ENCODE assay signal across 14 mouse cellular contexts in the genomic region with DNA sequence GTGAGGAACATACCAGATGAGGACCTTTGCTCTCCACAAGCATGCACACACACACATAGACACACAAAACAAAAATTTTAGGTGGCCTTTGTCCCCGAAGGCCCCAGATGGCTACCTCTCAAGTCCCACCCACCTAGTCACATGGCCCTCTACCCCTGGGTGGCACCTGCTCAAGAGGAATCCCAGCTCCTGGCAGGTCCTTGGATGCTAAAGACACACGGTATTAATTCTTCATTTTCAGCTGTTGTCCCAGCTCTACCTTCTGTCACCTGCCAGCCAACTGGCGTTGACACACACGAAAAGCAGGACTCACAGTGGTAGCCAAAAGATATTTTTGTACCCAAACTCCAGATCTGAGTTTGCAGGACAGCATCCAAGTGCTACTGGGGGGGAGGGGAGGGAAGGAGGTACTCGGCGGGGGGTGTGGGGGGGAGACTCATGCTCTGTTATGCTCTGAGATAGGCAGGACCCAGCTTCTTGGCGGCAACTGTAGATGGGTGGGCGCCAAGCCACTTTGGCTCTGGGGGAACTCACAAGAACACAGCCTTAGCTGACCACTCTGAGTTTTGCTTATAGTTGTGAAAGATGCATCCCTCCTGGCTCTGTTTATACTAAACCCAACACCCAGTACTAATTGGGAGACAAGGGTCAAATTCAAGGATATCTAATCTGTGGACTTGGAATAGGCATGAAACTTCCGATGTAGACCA. TPM values are rescaled to one million over a fixed set of nuclear protein-coding genes. Genes with fewer than 3 reads are reported as not detected.
DNase-seq lines count a peak whose midpoint lies in the region; ATAC-seq and TF ChIP-seq lines count a peak whose summit lies in the region.
"Had no signal": no experiment of that assay in that cellular context is flagged by ENCODE, and none has a peak within 500 bp of the region (broad histone marks: within the 10 kb centered on the region; RNA-seq: fewer than 3 reads in every experiment).

No protein-coding gene starts in this region.

- no peaks in the 10 kb centered on the region; the same call in 1 of the 2 replicates for H3K36me3 ChIP-seq in heart, adult 2 months (ENCODE audit: control insufficient read depth, insufficient read depth, low read length)
- no peaks in the 10 kb centered on the region for H3K36me3 ChIP-seq in lung, embryonic 16.5 days (ENCODE audit: control insufficient read depth, insufficient read depth, low read length)
- H3K36me3 ChIP-seq in myocyte (ENCODE audit: control insufficient read depth, insufficient read depth), result no peaks in the 10 kb centered on the region
- no peaks in the 10 kb centered on the region for H3K36me3 ChIP-seq in hindbrain, embryonic 14.5 days (replicated peaks; ENCODE audit: control insufficient read depth, insufficient read depth)

- TF ChIP-seq EP300 in heart, adult 2 months (IDR thresholded peaks at IDR 0.05; ENCODE audit: insufficient read depth, low read depth, low read length), result peak; percentile 82

- H3K9ac ChIP-seq in heart, adult 2 months (ENCODE audit: low read depth, low read length), result peak overlapping the region; percentile 19; the same call in 1 of the 2 replicates
- H3K9ac ChIP-seq in lung, embryonic 16.5 days (ENCODE audit: low read length), result no peak overlapping the region
- no peak overlapping the region for H3K9ac ChIP-seq in hindbrain, embryonic 14.5 days

- WGBS in heart, adult 2 months, result 51% methylated on average over 9 of the region's 9 CpGs
- 47% methylated on average over 9 of the region's 9 CpGs for WGBS in lung, embryonic 16.5 days
- 86% methylated on average over 9 of the region's 9 CpGs for WGBS in hindbrain, embryonic 14.5 days

- no peak overlapping the region for H3K4me2 ChIP-seq in lung, embryonic 16.5 days (ENCODE audit: low read depth, low read length)
- H3K4me2 ChIP-seq in myocyte (ENCODE audit: low read depth), result no peak overlapping the region
- no peak overlapping the region for H3K4me2 ChIP-seq in hindbrain, embryonic 14.5 days (replicated peaks)

- H3K27ac ChIP-seq in heart, adult 2 months, result peak overlapping the region; percentile 68
- no peak overlapping the region for H3K27ac ChIP-seq in lung, embryonic 16.5 days (ENCODE audit: low read length)
- H3K27ac ChIP-seq in gastrocnemius, adult 2 months, result peak overlapping the region; percentile 93
- no peak overlapping the region for H3K27ac ChIP-seq in hindbrain, embryonic 14.5 days

- TF ChIP-seq POLR2A in heart, adult 2 months (IDR thresholded peaks at IDR 0.05; ENCODE audit: insufficient read depth, low read depth, low read length), result no peak
- TF ChIP-seq POLR2A in myocyte (IDR thresholded peaks at IDR 0.05; ENCODE audit: insufficient read length, low read depth), result no peak

- no peaks in the 10 kb centered on the region for H3K79me2 ChIP-seq in heart, adult 2 months (replicated peaks; ENCODE audit: control insufficient read depth, insufficient read depth, low read length)
- no peaks in the 10 kb centered on the region for H3K79me2 ChIP-seq in myocyte (ENCODE audit: control insufficient read depth, insufficient read depth)

- intact Hi-C loops in heart, adult 2 months (cut with DNase I), result loop anchor here (2.0 kb wide), 1 partner anchor 33 kb away; no protein-coding TSS in a partner anchor
- intact Hi-C loops in heart, postnatal 25 days (cut with DNase I), result loop anchor here (5.0 kb wide), 1 partner anchor 33 kb away; no protein-coding TSS in a partner anchor
- intact Hi-C loops in gastrocnemius, adult 2 months (cut with DNase I), result loop anchor here (2.0 to 5.0 kb wide), 2 partner anchors 33 to 58 kb away; no protein-coding TSS in a partner anchor

- no peaks in the 10 kb centered on the region for H3K9me3 ChIP-seq in lung, embryonic 16.5 days (ENCODE audit: control insufficient read depth, low read length)
- no peaks in the 10 kb centered on the region for H3K9me3 ChIP-seq in hindbrain, embryonic 14.5 days (ENCODE audit: control insufficient read depth, low read length)

- peak; percentile 62 for ATAC-seq in lung, embryonic 16.5 days (ENCODE audit: low read depth)
- no peak for ATAC-seq in hindbrain, embryonic 14.5 days (ENCODE audit: low FRiP score)
- ATAC-seq: CD4-positive, CD25-positive, alpha-beta regulatory T cell, adult 4 months; intestine, postnatal 0 days had no signal

- H3K4me3 ChIP-seq in heart, adult 2 months, result no peak overlapping the region
- H3K4me3 ChIP-seq in lung, embryonic 16.5 days (ENCODE audit: low read length), result no peak overlapping the region
- no peak overlapping the region for H3K4me3 ChIP-seq in gastrocnemius, adult 2 months
- no peak overlapping the region for H3K4me3 ChIP-seq in myocyte
- no peak overlapping the region for H3K4me3 ChIP-seq in hindbrain, embryonic 14.5 days (replicated peaks; ENCODE audit: low read length)
- H3K4me3 ChIP-seq: megakaryocyte, embryonic 14.5 days had no signal

- H3ac ChIP-seq in myocyte (ENCODE audit: control insufficient read depth, insufficient read length), result no peak overlapping the region

- H3K4me1 ChIP-seq in heart, adult 2 months (ENCODE audit: control insufficient read depth, insufficient read depth, low read length), result peaks cover 7% of the 10 kb centered on the region
- peaks cover 41% of the 10 kb centered on the region for H3K4me1 ChIP-seq in lung, embryonic 16.5 days (replicated peaks; ENCODE audit: control insufficient read depth, insufficient read depth, low read length)
- peaks cover 22% of the 10 kb centered on the region for H3K4me1 ChIP-seq in hindbrain, embryonic 14.5 days (replicated peaks; ENCODE audit: control insufficient read depth, insufficient read depth, low read length)

- H3K27me3 ChIP-seq in heart, adult 2 months (ENCODE audit: control insufficient read depth, insufficient read depth, low read length), result no peaks in the 10 kb centered on the region
- H3K27me3 ChIP-seq in lung, embryonic 16.5 days (ENCODE audit: control insufficient read depth, insufficient read depth, low read depth, low read length), result no peaks in the 10 kb centered on the region
- no peaks in the 10 kb centered on the region for H3K27me3 ChIP-seq in myocyte (ENCODE audit: control insufficient read depth, insufficient read depth, insufficient read length)
- no peaks in the 10 kb centered on the region for H3K27me3 ChIP-seq in hindbrain, embryonic 14.5 days (ENCODE audit: control insufficient read depth, insufficient read depth, low read length)

- DNase-seq in heart, adult 2 months, result peak; percentile 46 to 54
- no peak for DNase-seq in heart, postnatal 25 days (ENCODE audit: low spot score)
- DNase-seq in lung, postnatal 36 days, result no peak
- DNase-seq in gastrocnemius, adult 2 months, result peak; percentile 83
- DNase-seq in left cerebral cortex, adult 9 months (ENCODE audit: low spot score in 2 of 2), result no peak
- DNase-seq in hindbrain, embryonic 14.5 days (ENCODE audit: low spot score), result no peak
- DNase-seq: embryo, embryonic 11 days; spleen, adult 18-20 months; thymus, postnatal 36 days had no signal

- no peak for TF ChIP-seq CTCF in heart, adult 2 months (IDR thresholded peaks at IDR 0.05)
- no peak for TF ChIP-seq CTCF in gastrocnemius, adult 2 months (IDR thresholded peaks at IDR 0.05)

TF ChIP-seq in myocyte, 11 proteins besides CTCF, POLR2A, EP300 and RAD21:
- peak; percentile 64 for TF ChIP-seq TCF3 (IDR thresholded peaks at IDR 0.05; ENCODE audit: insufficient read length, low read depth)
- peak; percentile 50 for TF ChIP-seq USF1 (IDR thresholded peaks at IDR 0.05; ENCODE audit: low read depth)
- TF ChIP-seq CEBPB (IDR thresholded peaks at IDR 0.05; ENCODE audit: insufficient read depth, poor library complexity, severe bottlenecking), result no peak
- no peak for TF ChIP-seq E2F4 (IDR thresholded peaks at IDR 0.05; ENCODE audit: insufficient read depth)
- peak; percentile 82 for TF ChIP-seq TCF12 (IDR thresholded peaks at IDR 0.05; ENCODE audit: insufficient read depth, poor library complexity, severe bottlenecking)
- TF ChIP-seq POLR2AphosphoS2 (IDR thresholded peaks at IDR 0.05; ENCODE audit: insufficient read length, low read depth), result no peak
- peak; percentile 83 to 93 (median 90) for TF ChIP-seq MYOD1 (IDR thresholded peaks at IDR 0.05; ENCODE audit: control insufficient read depth in 1 of 3, insufficient read length in 2 of 3, low read depth in 2 of 3)
- no peak for TF ChIP-seq MAX (IDR thresholded peaks at IDR 0.05; ENCODE audit: low read depth)
- TF ChIP-seq MYOG (IDR thresholded peaks at IDR 0.05; ENCODE audit: control insufficient read depth in 1 of 3, insufficient read depth in 1 of 3, insufficient read length in 2 of 3, low read depth in 2 of 3), result peak in 2 of 3 experiments; percentile 60 to 75

RNA-seq across cellular contexts. Expression of gene Pim1, which starts 35.0 kb away (rescaled TPM):
- total RNA-seq in heart, adult 2 months (2021), result 10 to 100 TPM; 17.2 to 20.5 TPM
- 24.6 and 27.9 TPM in 2 replicates for polyA plus RNA-seq in heart, adult 2 months (2012; rRNA removed)
- total RNA-seq in heart, postnatal 25 days (2021), result 10 to 100 TPM; 22.1 to 32.7 TPM
- 15.6 and 16.6 TPM in 2 replicates for polyA plus RNA-seq in lung, embryonic 16.5 days (2015; fragmentation: Nextera tagmentation; extraction: Ambion mirVana)
- 10 to 100 TPM; 13.8 to 35.2 TPM for total RNA-seq in gastrocnemius, adult 2 months (2021)
- polyA plus RNA-seq in myocyte (2012; fragmentation: generic; extraction: Trizol), result 16.3 TPM
- polyA plus RNA-seq in hindbrain, embryonic 14.5 days (2014; fragmentation: Nextera tagmentation; extraction: Ambion mirVana), result 6.4 and 7.8 TPM in 2 replicates

Comparison
In these comparisons a context has a peak if more than half of its experiments do, and no peak if none do; other contexts are left out.
1. DNase-seq: peak in heart, adult 2 months (2 of 2) and gastrocnemius, adult 2 months (single experiment); none in heart, postnatal 25 days (single experiment), lung, postnatal 36 days (single experiment), left cerebral cortex, adult 9 months (0 of 2) and hindbrain, embryonic 14.5 days (single experiment).
2. H3K27ac ChIP-seq: peak in heart, adult 2 months (single experiment) and gastrocnemius, adult 2 months (single experiment); none in lung, embryonic 16.5 days (single experiment) and hindbrain, embryonic 14.5 days (single experiment).